Mouse (Mus musculus) layer of hippocampus, postnatal 14 days (tissue): ENCODE results near the gene Cacnb1. TPM values are rescaled to one million over a fixed set of nuclear protein-coding genes. Genes with fewer than 3 reads are reported as not detected.

Experiments used
- DNase-seq, 2 experiments: peaks; one replicate each; pipeline ENCODE4 v3.0.0; 2021 to 2022; ENCODE audit warnings: low spot score in 2 of 2, mixed read lengths in 1 of 2
- microRNA-seq, 2 experiments: library from miRNA; unstranded; fragments of <30 nt; microRNA quantifications; one replicate each; pipeline ENCODE4 v1.2.0; 2021
- total RNA-seq, 2 experiments: library from RNA; stranded (reverse); gene quantifications; 2 replicates each; pipeline ENCODE4 v1.2.3; 2021

The Cacnb1 gene
- total RNA-seq, 2 experiments from 2014 or later, result 128 to 131 TPM

DNA sequence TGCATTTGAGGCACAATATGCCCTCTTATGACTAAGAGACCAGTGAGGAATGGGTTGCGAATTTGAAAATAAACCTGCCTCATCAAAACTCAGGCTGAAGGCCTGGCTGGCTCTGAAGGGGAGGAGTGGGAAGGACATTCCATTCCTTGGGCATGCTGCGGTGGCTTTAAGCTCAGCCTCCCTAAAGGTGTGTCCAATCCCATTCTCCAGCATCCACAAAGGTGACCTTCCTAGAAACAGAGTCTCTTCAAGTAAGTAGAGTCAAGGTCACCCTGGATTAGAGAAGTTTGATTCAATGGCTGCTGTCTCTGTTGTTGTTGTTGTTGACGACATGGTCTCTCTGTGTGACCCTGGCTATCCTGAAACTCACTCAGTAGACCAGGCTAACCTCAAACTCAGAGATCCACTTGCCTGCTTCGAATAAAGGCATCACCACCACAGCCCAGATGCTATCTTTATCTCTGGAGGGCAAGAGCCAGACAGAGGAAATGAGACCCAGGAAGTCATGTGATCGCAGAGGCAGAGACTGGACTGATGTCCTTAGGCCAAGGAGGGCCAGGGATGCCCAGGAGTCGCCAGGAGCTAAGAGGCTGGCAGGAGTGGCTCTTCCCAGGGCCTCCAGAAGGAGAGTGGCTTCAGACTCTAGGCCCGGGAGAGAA, 64.1 kb downstream of the Cacnb1 start:
- DNase-seq, result no peak

DNA sequence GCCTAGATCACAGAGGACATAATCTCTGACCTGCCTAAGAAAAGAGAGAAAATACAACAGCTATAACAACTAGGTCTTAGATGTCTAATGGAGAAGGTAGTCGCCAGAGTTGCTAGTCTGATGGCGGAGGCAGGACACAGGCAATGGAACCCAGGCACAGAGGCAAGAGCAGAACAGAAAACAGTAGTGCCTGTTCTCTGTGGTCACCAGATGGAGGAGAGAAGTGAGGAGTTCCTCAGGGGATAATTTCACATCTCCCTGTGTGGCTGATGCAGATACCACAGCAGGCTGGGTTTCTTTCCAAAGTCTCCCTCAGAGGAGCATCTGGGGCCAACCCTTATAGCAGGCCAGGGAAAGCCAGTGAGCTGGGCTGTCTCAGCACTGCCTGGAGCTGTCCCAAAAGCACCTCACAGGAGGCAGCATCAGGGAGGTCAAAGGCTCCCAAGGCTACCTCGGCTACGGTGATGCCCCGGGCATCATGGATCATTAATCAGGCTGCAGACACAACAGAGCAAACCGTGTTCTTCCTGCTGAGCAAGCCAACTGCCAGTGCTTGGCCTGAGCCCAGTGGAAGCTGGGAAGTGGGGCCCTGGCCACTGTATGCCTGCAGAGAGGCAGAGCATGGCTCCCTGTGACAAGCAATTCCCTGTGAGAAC, 65.8 kb downstream of the Cacnb1 start:
- DNase-seq, result no peak

GRCm38 (mm10) chr11:97955915-97956314, 66.9 kb downstream of the Cacnb1 start:
- DNase-seq, result no peak

- no peak for DNase-seq
These were observed 67.5 kb downstream of the Cacnb1 start for GRCm38 (mm10) chr11:97955146-97955902.

- DNase-seq, result no peak
These were observed 68.2 kb downstream of the Cacnb1 start for GRCm38 (mm10) chr11:97954469-97955141.

GRCm38 (mm10) chr11:97953939-97954275, 68.9 kb downstream of the Cacnb1 start:
- no peak for DNase-seq

GRCm38 (mm10) chr11:97953179-97953938, 69.5 kb downstream of the Cacnb1 start:
- DNase-seq, result no peak

DNA sequence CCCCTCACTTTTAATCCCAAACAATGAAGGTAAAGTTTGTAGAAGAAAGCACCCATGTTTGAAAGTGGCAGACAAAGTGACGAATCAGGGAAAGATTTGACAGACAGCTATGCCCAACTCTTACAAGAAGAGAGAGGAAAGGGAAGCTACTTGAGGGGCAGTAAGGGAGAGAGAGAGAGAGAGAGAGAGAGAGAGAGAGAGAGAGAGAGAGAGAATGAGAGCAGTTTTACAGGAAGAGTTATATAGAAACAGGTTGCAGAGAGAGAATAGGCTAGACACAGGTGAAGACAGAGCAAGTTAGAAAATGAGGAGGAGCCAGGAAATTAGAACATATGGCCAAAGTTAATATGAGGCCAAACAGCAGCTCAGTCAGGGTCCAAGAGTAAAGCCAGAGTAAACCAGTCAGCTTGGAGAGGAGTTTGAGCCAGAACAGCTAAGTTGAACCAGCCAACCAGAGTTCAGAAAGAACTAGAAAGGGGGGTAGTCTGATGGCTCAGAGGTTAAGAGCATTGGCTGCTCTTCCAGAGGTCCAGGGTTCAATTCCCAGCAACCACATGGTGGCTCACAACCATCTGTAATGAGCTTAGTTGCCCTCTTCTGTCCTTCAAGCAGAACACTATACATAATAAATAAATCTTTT, 70.3 kb downstream of the Cacnb1 start:
- DNase-seq, result no peak

Small RNA genes lying within 50 kb of the gene (microRNA-seq; reads per million reads assigned to microRNA genes)
- 0 reads per million in 2 experiments for gene Gm27597

Other genes with a start within 250 kb of the Cacnb1 start
- 1 to 10 TPM in 1 of 2 experiments, under 1 TPM in 1; 0.58 to 2.0 TPM for gene 1700001P01Rik, start 247.1 kb downstream of the Cacnb1 start, total RNA-seq
- gene Rpl23, start 240.6 kb downstream of the Cacnb1 start, total RNA-seq, result 100 to 1,000 TPM; 372 to 419 TPM
- gene Lasp1, start 224.0 kb downstream of the Cacnb1 start, total RNA-seq, result 100 to 1,000 TPM; 114 to 123 TPM
- 10 to 100 TPM; 44.2 to 49.6 TPM for gene B230217C12Rik, start 182.3 kb downstream of the Cacnb1 start, total RNA-seq
- gene Fbxo47, start 138.9 kb downstream of the Cacnb1 start, total RNA-seq, result under 1 TPM; 0.41 to 0.50 TPM
- 1 to 10 TPM; 7.9 to 9.6 TPM for gene Plxdc1, start 36.6 kb downstream of the Cacnb1 start, total RNA-seq
- gene Arl5c, start 26.9 kb downstream of the Cacnb1 start, total RNA-seq, result 1 to 10 TPM; 1.5 to 1.6 TPM
- gene Rpl19, start 3.7 kb upstream of the Cacnb1 start, total RNA-seq, result 100 to 1,000 TPM; 532 to 602 TPM
- 10 to 100 TPM; 27.2 to 31.0 TPM for gene Stac2, start 30.4 kb upstream of the Cacnb1 start, total RNA-seq
- 10 to 100 TPM; 29.9 to 38.4 TPM for gene Fbxl20, start 127.4 kb upstream of the Cacnb1 start, total RNA-seq
- gene Med1, start 170.3 kb upstream of the Cacnb1 start, total RNA-seq, result 10 to 100 TPM; 44.8 to 51.3 TPM
- gene Cdk12, start 180.0 kb upstream of the Cacnb1 start, total RNA-seq, result 10 to 100 TPM; 36.9 to 37.2 TPM